Mouse (Mus musculus) cerebellum, postnatal 36 days (tissue): ENCODE measurements around the gene Bod1l.
A peak's percentile ranks its signal among the peaks of the same experiment; 100 is the strongest.

Source experiments
- DNase-seq, 2 experiments: peaks; one replicate each; pipeline ENCODE4 v3.0.0; 2021 to 2022; ENCODE audit warnings: mixed read lengths in 2 of 2

Bod1l gene

GRCm38 (mm10) chr5:41794434-41794833, 49.7 kb downstream of the Bod1l start:
- no peak for DNase-seq

- no peak for DNase-seq
These were observed 53.6 kb downstream of the Bod1l start for GRCm38 (mm10) chr5:41790517-41790916.

GRCm38 (mm10) chr5:41788877-41789276, 55.2 kb downstream of the Bod1l start:
- DNase-seq = no peak

GRCm38 (mm10) chr5:41781890-41782289, 62.2 kb downstream of the Bod1l start:
- DNase-seq = no peak

GRCm38 (mm10) chr5:41780026-41780425, 64.1 kb downstream of the Bod1l start:
- DNase-seq = peak; percentile 50 to 52

GRCm38 (mm10) chr5:41775728-41776127, 68.4 kb downstream of the Bod1l start:
- no peak for DNase-seq

- DNase-seq = no peak
These were observed 68.8 kb downstream of the Bod1l start for GRCm38 (mm10) chr5:41775273-41775672.

- DNase-seq = peak; percentile 88 to 92
These were observed 75.6 kb downstream of the Bod1l start for GRCm38 (mm10) chr5:41768382-41769040.

GRCm38 (mm10) chr5:41767296-41768200, 76.6 kb downstream of the Bod1l start:
- DNase-seq = peak in 1 of 2 experiments; percentile 29

- DNase-seq = no peak
These were observed 77.6 kb downstream of the Bod1l start for GRCm38 (mm10) chr5:41766406-41767010.

GRCm38 (mm10) chr5:41765626-41766405, 78.3 kb downstream of the Bod1l start:
- no peak for DNase-seq

GRCm38 (mm10) chr5:41763731-41764721, 80.1 kb downstream of the Bod1l start, which contains the start of gene Nkx3-2:
Nkx3-2 (minus strand) TSS chr5:41764501.
- DNase-seq = no peak

GRCm38 (mm10) chr5:41762947-41763730, 81.0 kb downstream of the Bod1l start:
- no peak for DNase-seq

GRCm38 (mm10) chr5:41762141-41762946, 81.8 kb downstream of the Bod1l start:
- DNase-seq = no peak

- DNase-seq = peak in 1 of 2 experiments; percentile 10
These were observed 82.5 kb downstream of the Bod1l start for GRCm38 (mm10) chr5:41761509-41762140.

- DNase-seq = no peak
These were observed 83.1 kb downstream of the Bod1l start for GRCm38 (mm10) chr5:41760831-41761508.

GRCm38 (mm10) chr5:41760071-41760470, 84.0 kb downstream of the Bod1l start:
- DNase-seq = no peak
